Mouse (Mus musculus) right cerebral cortex, postnatal 10 days (tissue): ENCODE results near the gene Sorbs1.

Experiments
- DNase-seq, 2 experiments: peaks; one replicate each; pipeline ENCODE4 v3.0.0; 2021; ENCODE audit warnings: low spot score in 2 of 2

Sorbs1 gene

GRCm38 (mm10) chr19:40302916-40303315 is 210.7 kb downstream of the Sorbs1 start:
- DNase-seq, result peak; percentile 60 to 78

- DNase-seq, result peak in 1 of 2 experiments; percentile 69
These were observed 211.1 kb downstream of the Sorbs1 start for GRCm38 (mm10) chr19:40302477-40302876.

GRCm38 (mm10) chr19:40299983-40300759 is 213.4 kb downstream of the Sorbs1 start:
- DNase-seq, result peak; percentile 78 to 91

GRCm38 (mm10) chr19:40299182-40299581 is 214.4 kb downstream of the Sorbs1 start:
- no peak for DNase-seq

- peak in 1 of 2 experiments; percentile 75 for DNase-seq
These were observed 215.0 kb downstream of the Sorbs1 start for GRCm38 (mm10) chr19:40298574-40298973.

GRCm38 (mm10) chr19:40297798-40298144 is 215.8 kb downstream of the Sorbs1 start:
- DNase-seq, result no peak

GRCm38 (mm10) chr19:40297078-40297797 is 216.3 kb downstream of the Sorbs1 start:
- no peak for DNase-seq

- DNase-seq, result no peak
These were observed 219.3 kb downstream of the Sorbs1 start for GRCm38 (mm10) chr19:40294231-40294630.

- DNase-seq, result no peak
These were observed 219.8 kb downstream of the Sorbs1 start for GRCm38 (mm10) chr19:40293791-40294190.

- DNase-seq, result peak; percentile 60 to 71
These were observed 223.4 kb downstream of the Sorbs1 start for GRCm38 (mm10) chr19:40290099-40290724.

- no peak for DNase-seq
These were observed 225.2 kb downstream of the Sorbs1 start for GRCm38 (mm10) chr19:40288415-40288814.

GRCm38 (mm10) chr19:40284704-40285103 is 228.9 kb downstream of the Sorbs1 start:
- no peak for DNase-seq

- DNase-seq, result no peak
These were observed 230.2 kb downstream of the Sorbs1 start for GRCm38 (mm10) chr19:40283415-40283814.

- DNase-seq, result no peak
These were observed 235.1 kb downstream of the Sorbs1 start for GRCm38 (mm10) chr19:40278372-40279023.

- no peak for DNase-seq
These were observed 236.1 kb downstream of the Sorbs1 start for GRCm38 (mm10) chr19:40277494-40277893.

GRCm38 (mm10) chr19:40275401-40276188 is 238.0 kb downstream of the Sorbs1 start:
- no peak for DNase-seq

GRCm38 (mm10) chr19:40272674-40273073 is 240.9 kb downstream of the Sorbs1 start:
- DNase-seq, result no peak

GRCm38 (mm10) chr19:40271308-40271892 is 242.2 kb downstream of the Sorbs1 start, which contains the start of gene Pdlim1:
Gene Pdlim1, minus strand, starts transcription at chr19:40271842.
- peak in 1 of 2 experiments; percentile 35 for DNase-seq

- DNase-seq, result no peak
These were observed 242.9 kb downstream of the Sorbs1 start for GRCm38 (mm10) chr19:40270351-40271307.

GRCm38 (mm10) chr19:40269526-40269925 is 244.1 kb downstream of the Sorbs1 start:
- DNase-seq, result no peak
